Mouse (Mus musculus): ENCODE data around the gene Atraid. TPM values are rescaled to one million over a fixed set of nuclear protein-coding genes. Genes with fewer than 3 reads are reported as not detected.
"Not testable (repeated sequence)": the region's sequence is repeated elsewhere in the genome, so short reads cannot be mapped to it uniquely, and the experiment has no call there.

The Atraid gene
- 100 to 1,000 TPM in 1 of 2 experiments, 10 to 100 TPM in 1; 92.4 to 102 TPM for total RNA-seq (2021)
- long read RNA-seq, experiment 1, transcript Atraid-201 (7 exons, 966 nt) = major isoform, 104 of 120 reads
- long read RNA-seq, experiment 1, transcript Atraid-208 (5 exons, 1,696 nt) = minor isoform, 5 of 120 reads
- long read RNA-seq, experiment 1, partial matches to known transcripts = 3 of 120 reads
- long read RNA-seq, experiment 1, other reads (novel, unspliced or antisense) = 2 of 120 reads
- long read RNA-seq, experiment 2, transcript Atraid-201 (7 exons, 966 nt) = major isoform, 74 of 90 reads
- long read RNA-seq, experiment 2, partial matches to known transcripts = 3 of 90 reads
- long read RNA-seq, experiment 2, other reads (novel, unspliced or antisense) = 8 of 90 reads

DNA sequence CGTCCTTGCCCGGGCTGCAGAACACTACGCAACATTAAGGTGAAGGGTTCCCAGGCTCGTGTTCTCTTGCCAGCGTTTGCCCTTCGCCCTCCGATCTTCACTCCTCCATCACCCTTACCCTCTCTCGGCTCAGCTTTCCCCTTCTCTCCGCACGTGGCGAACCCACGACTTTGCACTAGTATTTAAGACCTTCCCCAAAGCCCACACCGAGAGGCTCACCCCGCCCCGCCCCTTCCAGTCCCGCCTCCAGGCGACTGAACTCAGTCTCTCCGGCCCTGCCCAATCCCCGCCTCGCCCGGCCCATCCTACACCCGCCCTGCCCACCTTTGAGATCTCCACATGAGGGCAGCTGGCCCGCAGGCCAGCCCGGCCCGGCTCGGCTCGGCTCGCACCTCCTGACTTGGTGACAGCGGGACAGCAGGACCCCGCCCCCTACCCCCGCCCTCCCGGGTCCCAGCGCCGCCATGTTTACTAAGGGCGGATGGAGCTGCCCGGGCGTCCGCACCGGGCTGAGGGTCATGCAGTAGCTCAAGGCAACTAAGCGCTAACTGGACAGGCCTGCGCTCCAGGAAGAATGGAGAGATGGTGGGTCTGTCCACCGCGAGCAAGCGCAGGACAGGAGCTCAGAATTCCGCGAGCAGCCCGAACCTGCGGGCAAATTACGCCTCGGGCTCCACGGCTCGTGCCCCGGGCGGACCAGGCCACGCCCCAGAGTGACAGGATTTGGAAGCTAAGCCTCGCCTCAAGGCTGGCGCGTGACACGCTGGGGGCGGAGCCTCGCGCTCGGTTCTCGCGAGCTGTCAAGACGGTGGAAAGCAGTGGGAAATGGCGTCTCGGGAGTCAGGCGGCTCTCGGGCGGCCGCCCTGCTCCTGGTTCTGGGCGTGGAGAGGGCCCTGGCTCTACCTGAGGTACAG, at the start of gene Atraid:
TSS of gene Atraid (plus strand) at position 465 of the 915 bp plus-strand sequence.
- DNase-seq (ENCODE audit: low spot score in 2 of 2) = peak; percentile 98 to 100

GRCm38 (mm10) chr5:30999324-30999723, 48.8 kb upstream of the Atraid start:
- no peak for DNase-seq (ENCODE audit: low spot score in 2 of 2)

- DNase-seq (ENCODE audit: low spot score in 2 of 2) = no peak
Measured at GRCm38 (mm10) chr5:31000122-31000521, 48.0 kb upstream of the Atraid start.

DNA sequence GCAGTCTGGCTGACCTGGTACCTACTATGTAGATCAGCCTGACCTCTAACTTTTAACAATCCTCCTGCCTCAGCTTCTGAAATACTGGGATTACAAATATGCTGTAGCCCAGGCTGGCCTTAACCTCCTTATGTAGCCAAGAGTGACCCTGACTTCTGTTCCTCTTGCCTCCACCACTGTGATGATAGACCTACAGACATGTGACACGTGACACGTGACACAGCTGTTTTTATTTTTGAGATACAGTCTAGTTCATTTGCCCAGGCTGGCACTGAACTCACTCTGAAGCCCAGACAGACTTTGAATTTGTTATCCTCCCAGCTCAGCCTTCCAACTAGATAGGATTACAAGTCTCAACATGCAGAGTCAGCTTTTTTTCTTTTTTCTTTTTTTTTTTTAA, 47.1 kb upstream of the Atraid start:
- no peak for DNase-seq (ENCODE audit: low spot score in 2 of 2)

GRCm38 (mm10) chr5:31001560-31001959, 46.6 kb upstream of the Atraid start:
- DNase-seq (ENCODE audit: low spot score in 2 of 2) = no peak

GRCm38 (mm10) chr5:31004184-31004583, 43.9 kb upstream of the Atraid start:
- peak; percentile 81 to 87 for DNase-seq (ENCODE audit: low spot score in 2 of 2)

DNA sequence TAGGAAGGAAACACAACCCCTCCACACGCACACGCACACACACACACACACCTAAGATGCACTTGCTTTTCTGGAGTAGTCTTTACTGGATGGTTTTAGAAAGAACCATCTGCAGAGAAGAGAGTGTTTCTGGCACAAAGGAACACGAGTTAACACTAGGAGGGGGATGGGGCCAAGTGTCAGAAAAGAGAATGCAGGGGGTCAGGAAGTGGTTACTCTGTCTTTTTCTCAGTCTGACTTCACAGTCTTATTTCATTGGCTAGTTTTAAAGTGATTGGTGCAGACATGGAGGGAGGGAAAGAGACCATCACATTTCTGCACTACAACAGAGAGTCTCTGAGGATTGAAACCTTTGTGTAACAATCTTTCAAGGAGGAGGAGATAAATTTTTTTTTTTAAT, 35.4 kb upstream of the Atraid start:
- DNase-seq (ENCODE audit: low spot score in 2 of 2) = no peak

GRCm38 (mm10) chr5:31015913-31016312, 32.2 kb upstream of the Atraid start:
- DNase-seq (ENCODE audit: low spot score in 2 of 2) = no peak

DNA sequence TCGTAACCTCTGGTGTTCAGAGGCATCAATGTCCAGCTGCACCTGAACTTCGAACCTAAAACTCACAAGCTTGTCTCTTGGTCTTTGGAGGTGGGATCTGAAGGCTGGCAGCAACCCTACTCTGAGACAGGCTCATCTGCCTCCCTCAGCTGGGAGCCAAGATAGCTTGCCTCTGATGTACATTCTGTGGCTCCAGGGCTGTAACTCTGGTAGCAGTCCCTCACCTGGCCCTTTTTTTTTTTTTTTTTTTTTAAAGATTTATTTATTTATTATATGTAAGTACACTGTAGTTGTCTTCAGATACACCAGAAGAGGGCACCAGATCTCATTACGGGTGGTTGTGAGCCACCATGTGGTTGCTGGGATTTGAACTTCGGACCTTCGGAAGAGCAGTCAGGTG, 26.3 kb upstream of the Atraid start:
- not testable (repeated sequence) for DNase-seq (ENCODE audit: low spot score in 2 of 2)

GRCm38 (mm10) chr5:31022690-31023089, 25.4 kb upstream of the Atraid start:
- no peak for DNase-seq (ENCODE audit: low spot score in 2 of 2)

GRCm38 (mm10) chr5:31023254-31023653, 24.9 kb upstream of the Atraid start:
- DNase-seq (ENCODE audit: low spot score in 2 of 2) = no peak

DNA sequence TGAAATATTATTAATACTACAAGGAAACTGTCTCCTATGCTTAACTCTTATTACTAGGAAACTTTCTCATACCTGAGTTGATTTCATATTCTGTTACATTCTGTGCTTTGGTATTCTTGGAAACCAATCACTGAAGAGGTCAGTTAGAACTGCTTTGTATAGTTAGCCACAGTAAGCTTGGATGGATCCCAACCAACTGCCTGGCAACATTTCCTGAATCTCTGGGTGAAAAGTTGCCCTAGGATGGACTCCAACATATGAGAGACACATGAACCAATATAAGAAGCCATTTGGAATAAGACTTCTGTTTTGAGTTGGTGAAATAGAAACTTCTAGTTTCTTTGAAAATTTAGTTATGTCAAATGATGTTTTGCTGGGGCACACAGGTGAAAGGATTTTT, 23.5 kb upstream of the Atraid start:
- DNase-seq (ENCODE audit: low spot score in 2 of 2) = no peak

DNA sequence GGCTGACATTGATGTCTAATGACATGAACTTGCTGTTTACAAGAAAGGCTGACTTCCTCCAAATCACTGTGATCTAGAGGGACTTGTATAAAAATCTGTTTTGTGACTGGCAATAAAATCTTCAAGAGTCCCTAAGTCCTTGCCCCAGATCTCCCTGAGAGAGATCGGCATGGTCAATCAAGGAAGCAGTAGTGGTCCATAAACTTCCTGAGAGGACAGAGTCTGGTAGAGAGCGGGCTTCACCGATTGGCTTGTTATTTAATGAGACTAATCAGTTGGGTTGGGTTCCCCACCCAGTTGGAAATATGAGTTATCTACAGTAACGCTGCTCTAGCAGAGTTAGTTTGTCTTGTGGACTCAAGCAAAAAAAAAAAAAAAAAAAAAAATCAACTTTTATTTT, 17.2 kb upstream of the Atraid start:
- no peak for DNase-seq (ENCODE audit: low spot score in 2 of 2)

DNA sequence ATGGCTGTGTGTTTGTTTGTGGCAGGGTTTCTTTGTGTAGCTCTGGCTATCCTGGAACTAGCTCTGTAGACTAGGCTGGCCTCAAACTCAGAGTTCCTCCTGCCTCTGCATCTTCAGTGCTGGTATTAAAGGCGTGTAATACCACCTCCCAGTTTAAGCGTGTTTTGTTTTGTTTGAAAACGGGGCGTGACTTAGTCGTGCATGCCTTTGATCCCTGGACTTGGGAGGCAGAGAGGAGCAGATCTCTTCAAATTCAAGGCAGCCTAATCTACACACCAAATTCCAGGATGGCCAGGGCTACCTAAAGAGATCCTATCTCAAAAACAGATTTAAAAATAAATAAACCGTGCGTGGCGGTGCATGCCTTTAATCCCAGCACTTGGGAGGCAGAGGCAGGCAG, 16.6 kb upstream of the Atraid start:
- no peak for DNase-seq (ENCODE audit: low spot score in 2 of 2)

- no peak for DNase-seq (ENCODE audit: low spot score in 2 of 2)
Measured at GRCm38 (mm10) chr5:31034669-31035068, 13.4 kb upstream of the Atraid start.

- not testable (repeated sequence) for DNase-seq (ENCODE audit: low spot score in 2 of 2)
Measured at GRCm38 (mm10) chr5:31036556-31036955, 11.6 kb upstream of the Atraid start.

DNA sequence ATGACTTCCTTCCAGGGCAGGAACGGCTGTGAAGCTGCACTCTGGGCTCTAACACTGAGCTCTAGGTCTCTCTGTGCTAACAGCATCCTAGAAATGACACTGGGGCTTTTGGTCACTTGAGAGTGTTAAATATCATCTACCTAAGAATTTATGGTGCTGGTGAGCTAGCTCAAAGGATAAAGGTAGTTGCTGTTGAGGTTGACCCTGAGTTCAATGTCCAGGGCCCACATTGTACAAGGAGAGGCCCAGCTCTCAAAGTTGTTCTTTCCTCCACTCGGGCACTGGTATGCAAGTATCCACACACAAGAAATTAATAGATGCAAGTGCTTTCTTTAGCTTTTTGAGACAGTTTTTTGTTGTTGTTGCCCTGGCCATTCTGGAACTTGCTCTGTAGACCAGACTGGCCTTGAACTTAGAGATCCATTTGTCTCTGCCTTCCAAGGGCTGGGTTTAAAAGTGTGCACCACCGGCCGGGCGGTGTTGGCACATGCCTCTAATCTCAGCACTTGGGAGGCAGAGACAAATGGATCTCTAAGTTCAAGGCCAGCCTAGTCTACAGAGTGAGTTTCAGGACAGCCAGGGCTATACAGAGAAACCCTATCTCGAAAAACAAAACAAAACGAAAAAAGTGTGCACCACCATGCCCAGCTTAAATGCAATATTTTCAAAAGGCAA, 9.8 kb upstream of the Atraid start:
- no peak for DNase-seq (ENCODE audit: low spot score in 2 of 2)

DNA sequence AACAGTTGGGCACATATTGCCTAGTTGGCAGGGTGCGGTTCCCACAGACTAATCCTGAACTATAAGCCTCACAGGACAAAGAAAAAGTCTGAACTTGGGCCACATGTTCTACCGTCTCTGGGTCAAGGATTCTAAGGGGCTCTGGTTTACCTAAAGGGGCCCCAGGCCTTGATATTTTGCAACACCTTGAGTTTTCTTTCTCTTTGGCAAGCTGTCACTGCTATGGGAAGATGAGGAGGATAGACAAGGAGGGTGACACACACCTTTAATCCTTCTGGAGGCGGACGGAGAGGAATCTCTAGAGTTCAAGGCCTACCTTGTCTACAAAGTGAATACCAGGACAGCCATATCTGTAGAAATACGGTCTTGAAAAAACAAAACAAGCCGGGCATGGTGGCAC, 1.7 kb upstream of the Atraid start:
- no peak for DNase-seq (ENCODE audit: low spot score in 2 of 2)

GRCm38 (mm10) chr5:31047074-31047473, 1.0 kb upstream of the Atraid start:
- no peak for DNase-seq (ENCODE audit: low spot score in 2 of 2)

GRCm38 (mm10) chr5:31048763-31049641, 890 bp downstream of the Atraid start, which contains the start of gene Slc5a6:
Gene Slc5a6, minus strand, starts transcription at chr5:31048924.
- DNase-seq (ENCODE audit: low spot score in 2 of 2) = peak in 1 of 2 experiments; percentile 32

Measured in gastrocnemius, postnatal 4 days (tissue).